Mouse (Mus musculus) ovary, adult 18-20 months (tissue): Measurements from ENCODE around the gene Grk6.

Experiments
- DNase-seq: peaks from one replicate; pipeline ENCODE4 v3.0.0; 2022; ENCODE audit warnings: low spot score, mixed read lengths

The Grk6 gene

DNA sequence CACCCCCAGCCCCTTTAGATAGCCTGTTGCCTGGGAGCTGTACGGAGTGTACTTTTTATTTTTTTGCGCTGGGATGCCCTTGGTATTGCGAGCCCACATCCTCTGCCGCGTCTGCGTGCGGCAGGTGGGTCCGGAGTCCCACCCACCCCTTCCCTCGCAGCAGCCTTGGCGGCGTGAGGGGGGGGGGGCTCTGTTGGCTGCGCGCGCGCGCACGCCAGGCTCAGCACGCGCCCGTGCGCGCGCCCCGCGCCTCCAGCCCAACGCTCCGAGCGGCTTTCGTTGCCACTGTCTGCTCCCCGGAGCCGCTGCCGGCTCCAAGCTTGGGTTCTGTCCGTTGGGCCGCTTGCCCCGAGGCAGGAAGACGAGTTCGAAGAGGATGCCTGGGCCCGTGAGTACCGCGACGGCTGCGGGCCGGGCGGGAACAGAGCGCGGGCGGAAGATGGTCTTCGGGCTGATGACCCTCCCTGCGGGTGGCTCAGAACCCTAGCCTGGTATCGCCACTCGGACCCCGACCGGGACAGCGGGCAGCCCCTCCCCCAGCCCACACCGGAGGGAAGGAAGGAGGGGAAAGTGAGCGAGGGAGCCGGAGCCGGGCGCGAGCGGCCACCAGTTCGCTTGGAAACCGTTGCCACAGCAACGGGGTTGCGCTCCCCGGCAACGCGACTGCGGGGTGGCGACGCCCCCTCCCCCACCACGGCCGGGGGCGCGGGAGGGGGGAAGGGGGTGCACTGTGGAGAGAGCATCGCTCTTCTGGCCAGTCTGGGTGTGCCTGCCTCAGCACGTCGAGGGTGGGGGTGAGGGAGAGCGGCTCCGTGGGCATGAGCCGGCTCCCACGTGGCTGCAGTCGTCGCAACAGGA is 19.4 kb downstream of the Grk6 start, which contains the start of gene Prr7:
Prr7 (plus strand) TSS at position 241 of the 858 bp plus-strand sequence.
- DNase-seq: no peak

DNA sequence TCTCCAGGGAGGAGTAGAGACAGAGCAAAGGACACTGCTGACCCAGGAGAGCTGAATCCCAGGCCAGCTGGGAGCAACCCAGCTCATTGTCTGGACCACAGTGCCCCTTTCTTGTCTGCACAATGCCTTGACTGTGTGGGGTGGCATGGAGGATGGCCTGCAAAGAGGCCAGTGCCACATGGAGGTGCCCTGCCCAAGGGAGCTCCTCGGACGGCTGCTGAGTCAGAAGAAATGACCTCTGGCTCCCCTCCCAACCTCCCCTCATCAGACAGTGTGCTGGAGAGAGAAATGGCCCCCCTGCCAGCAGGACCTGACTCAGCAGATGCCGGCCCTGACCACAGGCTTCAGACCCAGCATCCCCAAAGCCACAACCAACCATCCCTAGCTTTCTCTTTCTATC is 20.3 kb downstream of the Grk6 start:
- DNase-seq: no peak

DNA sequence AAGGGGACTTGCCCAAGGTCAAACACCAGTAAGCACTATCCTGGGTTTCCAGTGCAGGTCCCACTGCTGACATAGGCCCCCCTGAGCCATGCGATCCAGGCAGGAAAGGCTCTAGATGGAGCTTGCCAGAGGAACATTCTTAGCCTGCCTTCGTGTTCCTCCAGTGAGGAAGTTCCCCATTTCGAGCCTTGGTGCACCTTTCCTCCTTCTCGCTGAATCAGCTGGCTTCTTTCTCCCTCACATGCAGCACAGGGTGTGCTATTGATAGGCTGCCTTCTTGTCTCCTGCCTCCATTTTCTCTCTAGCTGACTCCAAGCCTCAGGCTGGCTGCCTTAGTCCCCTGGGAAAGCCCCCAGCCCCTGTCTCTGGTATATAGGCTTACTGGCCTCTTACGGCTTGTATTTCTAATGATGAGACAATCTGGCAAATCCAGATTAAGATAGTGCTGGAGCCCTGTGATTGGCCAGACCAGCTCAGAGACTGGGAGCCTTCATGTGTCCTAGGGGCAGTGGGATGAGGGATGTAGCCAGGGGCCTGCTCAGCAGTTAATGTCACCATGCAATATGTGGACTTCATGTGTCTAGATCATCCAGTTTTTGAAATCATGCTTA is 21.1 kb downstream of the Grk6 start:
- no peak for DNase-seq

DNA sequence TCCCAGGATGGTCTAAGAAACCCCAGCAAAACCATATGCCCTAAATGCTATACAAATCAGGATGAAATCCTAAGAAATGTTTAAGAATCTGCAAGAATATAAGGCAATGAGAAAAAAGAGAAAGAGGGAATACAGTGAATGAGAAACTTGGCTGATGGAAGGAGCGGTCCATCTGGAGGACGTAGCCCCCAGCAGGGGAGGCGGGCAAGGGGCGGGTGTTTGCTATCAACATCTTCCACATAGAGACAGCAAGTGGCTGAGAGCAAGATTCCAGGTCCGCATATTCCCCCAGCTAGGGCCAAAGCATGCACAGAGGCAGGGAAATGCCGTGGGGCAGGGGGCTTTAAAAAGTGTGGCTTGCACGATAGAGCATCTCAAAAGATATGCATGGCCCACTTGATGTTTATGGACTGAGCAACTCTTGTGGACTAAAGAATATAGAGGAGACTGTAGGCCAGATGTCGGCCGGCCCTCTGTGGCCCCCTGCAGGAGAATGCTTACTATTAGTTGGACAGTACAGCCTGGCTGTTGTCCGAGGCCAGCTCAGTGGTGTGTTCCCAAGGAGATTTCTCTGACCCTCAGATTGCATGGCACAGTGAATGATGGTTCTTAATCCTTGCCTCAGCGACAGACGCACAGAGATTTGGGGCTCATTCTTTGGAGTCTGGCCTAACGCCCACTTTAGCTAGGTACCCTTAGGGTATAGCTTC is 24.1 kb downstream of the Grk6 start:
- DNase-seq: peak; percentile 50

DNA sequence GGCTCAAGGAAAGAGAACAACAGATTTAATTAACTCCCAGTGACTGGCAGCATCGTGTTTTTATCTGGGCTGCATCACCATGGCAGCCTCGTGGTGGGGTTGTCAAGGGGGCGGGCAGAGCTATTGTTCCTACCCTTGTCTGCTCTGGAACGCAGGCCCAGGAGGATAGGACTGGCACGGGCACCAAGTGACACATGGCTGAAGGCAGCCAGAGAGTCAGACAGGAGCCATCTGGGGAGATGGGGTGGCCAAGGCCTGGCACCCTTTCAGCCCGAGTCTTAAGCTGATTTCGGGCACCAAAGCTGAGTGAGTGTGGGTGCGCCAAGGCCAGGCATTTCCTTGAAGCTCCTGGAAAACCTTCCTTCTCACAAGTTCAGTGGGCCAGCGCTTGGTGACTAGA is 25.5 kb downstream of the Grk6 start:
- no peak for DNase-seq

DNA sequence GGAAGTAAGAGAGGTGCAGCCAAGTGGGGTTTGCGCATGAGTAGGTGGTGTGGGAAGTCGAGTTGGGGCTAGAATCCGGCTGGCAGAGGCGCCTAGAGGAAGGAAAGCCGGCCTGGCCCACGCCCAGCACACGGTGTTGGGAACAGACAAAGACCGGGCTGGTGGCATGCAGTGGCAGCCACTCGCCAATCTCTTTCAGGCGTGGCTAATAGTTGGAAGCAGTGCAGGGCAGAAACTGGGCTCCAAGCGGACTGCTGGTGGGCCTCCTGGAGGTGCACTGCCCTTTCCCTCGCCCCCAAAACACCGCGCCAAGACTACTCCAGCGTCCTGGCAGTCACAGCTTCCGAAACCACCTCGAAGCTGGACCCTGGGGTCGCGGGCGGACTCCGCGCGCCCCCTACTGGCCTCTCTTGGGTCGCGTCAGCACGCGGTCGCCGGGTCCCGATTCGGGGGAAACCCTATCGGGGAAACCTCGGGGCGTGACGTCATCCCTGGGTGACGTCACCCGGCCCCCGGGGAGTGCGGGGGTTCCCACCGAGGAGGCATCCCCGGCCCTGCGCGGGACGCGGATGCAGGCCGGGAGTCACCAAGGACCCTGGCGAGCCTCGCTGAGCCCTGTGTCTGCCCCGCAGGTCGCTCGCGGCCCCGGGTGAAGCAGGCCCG is 26.4 kb downstream of the Grk6 start:
- DNase-seq: peak; percentile 64

DNA sequence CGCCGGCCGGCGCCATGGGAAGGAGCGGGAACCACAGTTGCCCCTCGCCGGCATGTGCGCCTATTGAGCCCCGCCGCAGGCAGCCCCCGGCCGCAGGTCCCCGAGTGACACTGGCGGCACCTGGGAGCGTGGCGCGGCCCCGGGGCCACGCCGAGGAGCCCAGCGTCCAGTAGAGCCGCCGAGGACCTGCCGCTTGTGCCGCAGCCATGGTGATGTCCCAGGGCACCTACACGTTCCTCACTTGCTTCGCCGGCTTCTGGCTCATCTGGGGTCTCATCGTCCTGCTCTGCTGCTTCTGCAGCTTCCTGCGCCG is 26.9 kb downstream of the Grk6 start:
- DNase-seq: no peak

DNA sequence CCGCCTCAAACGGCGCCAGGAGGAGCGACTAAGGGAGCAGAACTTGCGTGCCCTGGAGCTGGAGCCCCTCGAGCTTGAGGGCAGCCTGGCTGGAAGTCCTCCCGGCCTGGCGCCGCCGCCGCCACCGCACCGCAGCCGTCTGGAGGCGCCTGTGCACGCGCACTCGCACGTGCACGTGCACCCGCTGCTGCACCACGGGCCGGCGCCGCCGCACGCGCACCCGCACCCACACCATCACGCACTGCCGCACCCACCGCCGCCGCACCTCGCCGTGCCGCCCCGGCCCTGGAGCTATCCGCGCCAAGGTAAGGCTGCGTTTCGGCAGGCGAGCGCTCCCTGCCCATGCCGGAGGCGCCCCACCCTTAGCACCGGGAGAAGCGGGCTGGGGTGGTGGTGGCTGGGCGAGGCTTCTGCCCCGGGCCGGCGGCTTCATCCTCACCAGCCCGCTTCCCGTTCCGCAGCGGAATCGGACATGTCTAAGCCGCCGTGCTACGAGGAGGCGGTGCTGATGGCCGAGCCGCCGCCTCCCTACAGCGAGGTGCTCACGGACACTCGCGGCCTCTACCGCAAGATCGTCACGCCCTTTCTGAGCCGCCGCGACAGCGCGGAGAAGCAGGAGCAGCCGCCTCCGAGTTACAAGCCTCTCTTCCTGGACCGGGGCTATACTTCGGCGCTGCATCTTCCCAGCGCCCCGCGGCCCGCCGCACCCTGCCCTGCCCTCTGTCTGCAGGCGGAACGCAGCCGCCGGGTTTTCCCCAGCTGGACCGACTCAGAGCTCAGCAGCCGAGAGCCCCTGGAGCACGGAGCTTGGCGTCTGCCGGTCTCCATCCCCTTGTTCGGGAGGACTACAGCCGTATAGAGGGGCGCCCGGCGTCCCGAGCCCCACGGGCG is 27.5 kb downstream of the Grk6 start:
- no peak for DNase-seq

DNA sequence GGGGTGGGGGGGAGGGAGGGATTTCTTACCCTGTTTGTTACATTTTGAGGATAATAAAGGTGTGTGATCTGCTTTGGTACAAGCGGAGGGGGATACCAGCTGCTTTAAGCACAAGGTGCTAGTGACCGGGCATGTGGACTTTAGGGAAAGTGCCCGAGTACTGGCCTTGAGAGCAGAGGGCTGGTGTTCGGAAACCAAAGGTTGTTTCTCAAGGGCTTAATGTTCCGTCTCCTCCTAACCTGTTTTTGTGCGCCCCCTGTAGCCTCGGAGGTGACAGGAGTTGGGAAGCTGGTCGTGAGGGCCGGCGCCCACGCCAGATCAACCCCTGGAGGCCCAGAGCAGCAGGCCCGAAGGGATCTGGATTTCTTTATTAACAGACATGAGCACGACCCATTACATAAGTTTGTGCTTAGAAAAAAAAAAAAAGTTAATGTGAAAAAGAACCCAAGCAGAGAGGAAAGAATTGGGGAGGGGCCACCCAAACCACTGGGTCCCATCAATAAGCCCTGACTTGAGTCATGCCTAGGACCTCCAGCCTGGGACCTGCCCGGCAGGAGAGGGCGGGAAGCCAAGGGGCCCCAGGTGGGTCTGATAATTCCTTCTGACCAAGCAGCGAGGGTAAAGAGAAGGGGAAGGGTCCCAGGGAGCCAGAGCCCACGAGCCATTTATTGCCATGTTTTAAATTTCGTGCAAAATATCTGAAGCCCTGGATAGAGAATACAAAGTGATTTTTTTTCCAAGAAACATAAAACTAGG is 28.4 kb downstream of the Grk6 start:
- no peak for DNase-seq

DNA sequence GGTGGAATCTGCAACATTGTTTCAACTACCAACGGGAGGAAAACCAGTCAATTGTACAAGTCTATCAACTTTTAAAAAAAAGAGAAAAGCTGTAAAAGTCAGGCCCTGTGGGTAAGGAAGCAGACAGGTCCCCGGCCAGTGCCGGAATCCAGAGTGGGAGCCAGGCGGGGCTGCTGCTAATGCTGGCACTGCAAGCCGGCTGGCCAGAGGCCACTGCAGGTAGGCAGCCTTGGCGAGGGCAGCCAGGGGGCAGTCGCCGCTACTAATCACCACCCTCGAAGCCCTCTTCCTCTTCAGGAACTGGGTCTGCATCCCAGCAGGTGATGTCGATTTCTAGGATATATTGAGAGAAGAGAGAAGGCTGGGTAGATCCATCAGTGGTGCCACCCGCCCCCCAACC is 29.1 kb downstream of the Grk6 start:
- no peak for DNase-seq

DNA sequence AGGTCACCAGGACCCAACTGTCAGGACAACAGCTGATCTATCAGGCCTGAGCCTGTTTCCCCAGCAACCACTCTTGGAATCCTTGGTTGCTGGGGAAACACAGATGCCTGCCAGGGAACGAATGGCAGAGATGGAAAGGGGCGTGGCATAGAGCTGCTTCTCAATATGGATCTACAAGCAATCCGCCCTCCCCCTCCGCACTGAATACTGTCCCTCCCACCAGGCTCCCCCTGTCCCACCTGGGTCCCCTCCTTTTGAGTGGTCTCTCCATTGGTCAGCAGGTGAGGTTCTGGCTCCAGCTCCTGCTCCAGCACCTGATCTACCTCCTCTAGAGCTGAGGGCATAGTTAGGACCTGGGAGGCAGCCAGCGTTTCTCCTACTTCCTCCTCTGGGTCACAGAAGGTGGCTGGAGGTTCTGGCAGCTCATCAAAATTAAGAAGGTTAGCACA is 29.8 kb downstream of the Grk6 start:
- no peak for DNase-seq

DNA sequence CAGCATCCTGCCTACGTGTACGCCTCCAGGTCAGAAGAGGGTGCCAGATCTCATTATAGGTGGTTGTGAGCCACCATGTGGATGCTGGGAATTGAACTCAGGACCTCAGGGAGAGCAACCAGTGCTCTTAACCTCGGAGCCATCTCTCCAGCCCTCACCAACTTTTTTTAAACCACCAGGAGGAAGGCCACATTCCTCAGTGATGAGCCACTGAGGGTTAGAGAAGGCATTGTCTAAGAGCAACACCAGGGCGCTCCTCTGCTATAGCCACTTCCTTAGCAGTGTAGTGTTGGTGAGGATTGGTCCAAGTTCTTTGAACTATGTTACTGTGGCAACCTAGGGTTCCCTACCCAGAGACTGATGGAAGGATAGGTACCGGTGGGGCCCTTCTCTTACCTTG is 30.9 kb downstream of the Grk6 start:
- no peak for DNase-seq

DNA sequence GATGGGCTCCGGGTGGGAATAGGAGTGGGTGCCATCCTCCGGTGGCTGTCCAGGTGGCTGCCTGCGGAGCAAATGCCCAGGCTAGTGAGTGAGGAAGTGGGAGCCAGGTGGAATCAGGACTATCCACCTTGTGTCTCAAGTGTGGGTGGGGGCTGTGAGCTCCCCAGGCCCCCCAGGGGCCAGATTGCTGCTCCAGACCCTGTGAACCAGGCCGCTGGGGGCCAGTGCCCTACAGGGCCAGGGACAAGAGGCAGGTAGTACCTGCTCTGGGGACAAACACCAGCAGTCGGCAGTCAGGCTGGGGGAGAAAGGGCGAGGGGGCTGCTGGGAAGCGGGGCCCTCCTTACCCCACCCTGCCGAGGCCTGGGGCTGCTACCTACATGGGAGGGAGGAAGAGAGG is 31.4 kb downstream of the Grk6 start:
- DNase-seq: no peak

DNA sequence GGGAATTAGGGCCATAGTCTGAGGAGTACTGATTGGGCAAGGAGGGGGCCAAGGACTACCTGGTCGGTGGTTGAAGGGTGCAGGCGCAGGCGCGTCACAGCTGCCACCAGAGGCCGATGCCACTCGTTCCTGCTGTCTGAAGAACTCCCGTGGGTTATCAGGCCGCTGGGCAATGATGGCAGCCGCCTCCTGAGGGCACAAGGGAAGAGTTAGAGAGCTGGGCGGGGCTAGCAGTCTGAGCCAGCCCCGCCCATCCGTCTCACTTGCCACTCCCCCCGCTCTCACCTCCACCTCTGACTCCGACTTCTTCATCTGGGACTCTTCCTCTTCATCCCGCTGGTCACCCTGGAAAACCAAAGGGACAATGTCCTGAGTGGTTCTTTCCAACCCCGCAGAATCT is 32.6 kb downstream of the Grk6 start:
- DNase-seq: no peak

DNA sequence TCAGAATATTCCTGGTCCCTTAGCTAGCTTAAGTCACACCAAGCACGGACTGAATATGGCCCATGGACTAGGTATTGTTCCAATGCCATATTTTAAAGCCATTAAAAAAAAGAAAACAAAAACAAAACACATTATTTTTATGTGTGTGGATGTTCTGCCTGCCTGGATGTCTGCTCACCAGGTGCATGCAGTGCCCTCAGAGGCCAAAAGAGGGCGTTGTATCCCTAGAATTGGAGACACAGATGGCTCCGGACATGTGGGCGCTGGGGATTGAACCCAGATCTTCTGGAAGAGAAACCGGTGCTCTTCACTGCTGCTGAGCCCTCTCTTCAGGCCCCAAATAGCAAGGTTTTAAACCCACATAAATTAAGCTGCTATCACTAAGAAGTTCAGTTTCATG is 33.2 kb downstream of the Grk6 start:
- no peak for DNase-seq

DNA sequence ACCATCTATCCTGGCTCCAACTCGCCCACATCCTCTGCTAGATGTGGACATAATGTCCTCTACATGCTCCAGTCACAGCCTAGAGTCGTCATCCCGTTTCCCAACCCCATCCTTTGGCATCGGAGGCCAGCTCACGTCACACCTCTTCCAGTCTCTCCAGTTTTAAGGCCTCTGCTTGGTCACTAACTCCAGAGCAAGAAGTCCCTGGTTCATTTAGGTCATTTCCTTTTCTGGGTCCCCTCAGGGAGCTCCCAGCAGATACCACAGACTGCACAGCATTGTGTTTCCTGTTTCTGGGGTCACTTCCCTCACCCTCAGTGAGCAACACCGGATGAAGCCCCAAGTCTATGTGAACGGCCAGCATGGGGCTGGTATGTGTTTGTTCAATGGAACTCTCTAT is 34.1 kb downstream of the Grk6 start:
- DNase-seq: no peak

DNA sequence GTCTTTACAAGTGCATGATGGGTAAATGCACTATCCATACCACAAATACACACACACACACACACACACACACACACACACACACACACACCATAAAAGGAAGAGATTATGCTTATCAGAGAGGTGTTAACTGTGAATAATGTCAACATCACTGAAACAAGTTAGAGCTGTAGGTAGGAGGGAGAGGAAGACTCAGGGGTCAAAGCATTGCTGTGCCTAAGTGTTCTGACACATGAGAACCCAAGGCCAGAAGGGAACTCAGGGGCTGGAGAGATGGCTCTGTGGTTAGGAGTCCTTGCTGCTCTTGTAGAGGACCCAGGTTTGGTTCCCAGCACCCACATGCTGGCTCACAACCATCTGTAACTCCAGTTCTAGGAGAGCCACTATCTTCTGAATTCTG is 35.1 kb downstream of the Grk6 start:
- DNase-seq: no peak

DNA sequence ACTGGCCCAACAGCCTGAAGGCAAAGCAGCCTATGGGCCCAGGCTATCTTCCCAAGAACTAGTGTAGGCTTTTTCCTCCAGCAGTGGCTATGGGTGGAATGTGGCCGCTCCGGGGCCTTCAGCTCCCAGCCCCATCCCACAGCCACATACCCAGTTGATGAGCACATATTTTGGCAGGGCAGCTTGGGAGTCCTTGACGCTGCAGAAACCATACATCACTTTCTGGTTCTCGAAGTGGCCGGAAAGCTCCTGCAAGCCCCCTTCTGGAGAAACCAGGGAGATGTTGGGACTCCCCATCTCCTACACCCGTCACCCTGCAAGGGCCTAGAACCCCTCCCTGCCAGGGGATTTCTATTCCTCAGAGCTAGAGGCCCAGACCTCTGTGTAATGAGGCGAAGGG is 37.7 kb downstream of the Grk6 start:
- no peak for DNase-seq

DNA sequence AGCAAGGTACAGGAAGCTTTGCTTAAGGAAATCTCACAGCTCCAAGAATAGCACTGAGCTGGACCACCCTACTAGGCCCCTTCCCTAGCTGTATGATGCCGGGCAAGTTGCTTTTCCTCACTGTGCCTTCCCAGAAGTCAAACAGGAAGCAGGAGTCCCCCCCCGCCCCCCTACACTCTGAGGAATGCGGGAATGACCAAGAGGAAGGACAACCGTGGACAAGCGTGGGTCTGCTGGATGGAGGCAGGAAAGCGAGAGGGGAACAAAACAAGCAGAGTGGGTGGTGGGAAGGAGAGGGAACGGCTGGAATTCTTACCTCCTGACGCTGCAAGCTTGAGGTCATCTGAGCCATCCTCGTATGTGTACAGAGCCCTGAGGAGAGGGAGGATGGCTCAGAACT is 38.2 kb downstream of the Grk6 start:
- no peak for DNase-seq

DNA sequence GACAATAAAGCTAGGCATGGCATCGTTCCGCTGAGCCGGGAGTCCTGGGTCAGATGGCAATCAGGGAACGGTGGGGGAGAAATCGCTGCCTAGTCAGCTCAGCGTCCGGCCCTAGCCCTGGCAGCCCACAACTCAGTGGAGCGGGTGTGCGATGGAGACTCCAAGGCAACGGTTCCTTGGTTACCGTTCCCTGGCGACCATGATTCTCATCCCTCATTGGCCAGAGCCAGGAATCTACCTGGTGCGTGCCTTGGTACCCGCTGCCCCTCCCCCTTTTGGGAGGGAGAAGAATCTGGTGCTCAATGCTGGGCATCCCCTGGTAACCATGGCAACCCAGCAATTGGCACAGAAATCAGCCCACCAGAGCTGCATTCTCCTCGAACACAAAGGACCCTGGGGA is 38.7 kb downstream of the Grk6 start:
- no peak for DNase-seq

DNA sequence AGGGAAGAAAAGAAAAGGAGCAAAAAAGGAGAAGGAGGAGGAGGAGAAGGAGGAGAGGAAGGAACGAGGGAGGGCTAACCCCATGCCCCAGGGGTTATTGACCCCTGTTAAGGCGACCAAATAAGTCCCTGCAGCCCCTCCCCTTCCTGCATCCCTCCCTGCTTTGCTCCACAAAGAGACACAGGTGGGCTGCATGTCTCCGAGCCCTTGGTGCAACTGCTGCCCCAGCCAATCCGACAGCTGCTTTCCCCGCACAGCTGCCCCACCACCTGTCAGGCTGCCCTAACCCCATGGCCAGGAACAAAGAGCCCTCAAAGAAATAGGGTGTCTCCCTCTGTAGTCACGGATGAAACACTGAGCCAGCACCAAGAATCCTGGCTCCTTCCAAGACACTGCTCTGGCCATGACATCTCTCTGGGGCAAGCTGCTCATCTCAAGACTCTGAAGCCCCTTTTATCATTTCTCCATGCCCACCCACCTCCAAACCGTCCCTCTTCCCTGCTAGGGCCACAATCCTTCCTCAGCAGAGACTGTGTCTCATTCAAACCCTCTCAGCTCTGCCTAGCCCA is 39.7 kb downstream of the Grk6 start:
- DNase-seq: no peak
